Mouse (Mus musculus) cerebellum, postnatal 14 days (tissue): ENCODE measurements around the gene Gm28042.

ENCODE experiments used
- DNase-seq, 2 experiments: peaks; one replicate each; pipeline ENCODE4 v3.0.0; 2021; ENCODE audit warnings: mixed read lengths in 2 of 2

Gene Gm28042

DNA sequence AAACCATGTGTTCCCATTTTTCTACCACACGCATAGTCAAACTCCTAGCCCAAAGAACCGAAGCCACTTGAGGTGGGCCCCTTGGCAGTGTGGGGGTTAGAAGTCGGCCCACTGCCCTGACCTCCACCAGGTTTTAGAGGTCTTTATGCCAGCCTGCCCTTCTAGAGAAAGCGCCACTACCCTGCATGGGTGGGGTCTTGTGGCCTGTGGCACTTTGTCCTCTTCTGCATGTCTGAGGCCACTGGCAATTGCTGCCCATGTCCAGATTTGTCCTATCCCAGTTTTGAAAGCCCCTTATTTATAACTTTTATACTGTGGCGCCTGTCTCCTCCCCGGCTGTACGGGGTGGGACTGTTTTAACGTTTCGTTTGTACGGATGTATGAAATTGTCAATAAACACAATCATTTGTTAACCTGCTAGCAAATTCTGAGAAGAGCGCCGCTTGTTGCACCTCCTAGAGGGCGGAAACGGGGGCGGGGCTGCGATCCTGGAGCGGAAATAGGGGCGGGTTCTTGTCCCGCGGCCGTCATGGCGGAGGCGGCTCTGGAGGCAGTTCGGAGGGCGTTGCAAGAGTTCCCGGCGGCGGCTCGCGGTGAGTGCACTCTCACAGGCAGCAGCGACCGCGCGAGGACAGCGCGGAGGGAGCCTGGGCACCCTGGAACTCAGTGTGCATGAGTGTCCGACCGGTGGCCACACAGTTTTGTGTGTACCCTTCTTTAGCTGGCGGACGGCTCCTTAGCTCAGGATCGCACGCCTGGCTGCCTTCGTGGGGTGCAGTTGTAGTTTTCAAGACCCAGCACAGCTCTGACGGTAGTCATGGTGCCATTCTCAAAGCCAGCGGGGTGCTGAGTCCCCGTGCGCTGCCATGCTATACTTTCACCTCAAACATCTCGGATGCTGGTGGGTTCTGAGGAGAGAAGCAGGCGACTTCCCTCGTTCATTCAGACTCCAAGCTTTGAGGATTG, at the start of gene Gm28042, which contains the start of gene Jmjd7:
TSS of gene Gm28042 (plus strand) at position 510 of the 966 bp plus-strand sequence.
TSS of gene Jmjd7 (plus strand) at position 500 of the 966 bp plus-strand sequence.
- DNase-seq: peak; percentile 93 to 94

DNA sequence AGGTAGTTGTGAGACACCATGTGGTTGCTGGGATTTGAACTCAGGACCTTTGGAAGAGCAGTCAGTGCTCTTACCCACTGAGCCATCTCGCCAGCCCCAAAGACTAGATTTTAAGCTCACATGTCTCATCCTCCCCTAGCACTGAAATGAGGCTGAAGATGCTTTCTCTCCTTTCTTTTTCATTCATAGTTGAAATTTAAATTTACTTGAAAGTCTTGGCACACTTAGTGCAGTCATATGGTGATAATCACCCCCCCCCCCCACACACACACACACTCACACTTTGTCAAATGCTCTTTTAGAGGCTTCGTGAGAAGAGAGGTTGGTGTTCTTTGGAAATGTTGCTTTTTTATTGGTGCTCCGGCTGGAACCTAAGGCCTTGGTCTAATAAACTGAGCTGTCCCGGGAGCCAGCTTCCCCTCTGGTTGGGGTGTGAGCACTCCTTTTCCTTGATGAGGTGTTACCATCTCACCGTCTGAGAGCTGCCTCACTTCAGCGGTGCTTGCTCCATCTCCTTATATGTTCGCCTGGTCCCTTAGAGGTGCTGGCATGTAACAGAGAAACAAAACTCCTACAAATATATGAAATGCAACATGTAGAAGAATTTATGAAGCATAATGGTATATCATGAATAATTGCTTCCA, 46.8 kb upstream of the Gm28042 start:
- DNase-seq: no peak

DNA sequence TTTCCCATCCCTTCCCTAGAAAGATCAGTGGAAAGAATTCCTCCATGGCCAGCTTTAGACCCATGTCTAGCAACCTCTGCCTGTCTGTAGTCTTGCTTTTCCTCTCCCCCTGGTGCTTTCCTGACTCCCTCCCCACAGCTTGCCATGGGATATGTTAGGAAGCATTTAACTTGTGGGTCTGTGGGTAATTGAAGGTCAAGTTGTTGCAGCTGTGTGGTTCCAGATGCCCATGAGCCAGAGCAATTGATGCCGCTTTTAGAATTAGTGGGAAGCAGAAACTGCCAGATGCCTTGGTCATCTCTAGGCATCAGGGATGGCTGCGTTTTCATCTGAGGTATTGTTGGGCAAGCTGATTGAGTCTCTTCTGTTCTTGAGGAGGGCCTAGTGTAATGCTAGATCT, 45.7 kb upstream of the Gm28042 start:
- no peak for DNase-seq

DNA sequence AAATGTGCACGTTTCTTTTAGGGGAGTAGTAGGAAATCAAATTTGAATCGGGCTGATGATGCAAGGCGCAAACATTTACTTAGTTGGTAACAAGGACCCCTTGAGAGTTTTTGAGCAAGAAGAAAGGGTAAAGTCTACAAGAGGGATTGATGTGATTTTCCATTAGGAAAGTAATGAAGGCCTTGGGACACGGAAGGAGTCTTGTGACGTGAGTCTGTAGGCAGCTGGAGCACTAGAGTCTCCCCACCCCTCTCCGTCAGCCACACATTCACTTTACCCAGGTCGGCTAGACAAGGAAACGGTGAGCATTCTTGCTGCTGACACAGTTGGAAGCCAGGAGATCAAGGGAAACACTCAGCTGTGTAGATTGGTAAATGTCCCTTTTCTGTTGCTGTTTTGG, 41.4 kb upstream of the Gm28042 start:
- no peak for DNase-seq

DNA sequence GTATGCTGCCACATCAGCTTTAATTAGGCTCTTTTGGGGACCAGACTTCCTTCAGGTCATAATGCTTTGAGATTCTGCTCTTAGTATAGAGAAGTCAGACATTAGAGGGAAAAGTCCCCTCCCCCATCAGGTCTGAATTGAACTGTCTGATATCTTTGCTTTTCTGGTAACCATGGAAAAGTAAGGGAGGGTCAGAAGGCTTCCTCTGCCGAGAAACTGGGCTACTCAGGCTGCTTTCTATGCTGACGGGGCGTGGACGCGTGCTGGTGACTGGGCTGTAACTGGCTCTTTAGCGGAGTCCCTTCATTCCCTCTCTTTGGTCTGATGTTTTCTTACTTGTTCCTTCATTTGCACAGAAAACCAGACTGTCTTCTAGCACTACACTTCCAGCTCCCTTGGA, 40.9 kb upstream of the Gm28042 start:
- DNase-seq: no peak

DNA sequence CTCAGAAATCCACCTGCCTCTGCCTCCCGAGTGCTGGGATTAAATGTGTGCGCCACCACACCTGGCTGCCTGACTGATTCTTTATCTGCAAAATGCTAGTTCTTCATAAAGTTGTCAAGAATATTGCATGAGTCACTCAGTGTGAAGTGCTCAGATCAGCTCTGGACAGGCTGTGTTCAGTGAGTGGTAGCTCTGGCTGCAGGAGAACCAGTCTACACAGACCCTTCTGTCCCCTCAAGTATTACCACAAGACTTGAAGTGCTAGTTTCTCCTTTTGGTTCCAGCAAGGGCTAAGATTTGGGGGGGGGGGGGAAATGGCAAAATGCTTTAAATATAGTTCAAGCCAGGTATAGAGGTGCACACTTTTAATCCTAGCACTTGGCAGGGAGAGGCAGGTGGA, 39.9 kb upstream of the Gm28042 start:
- no peak for DNase-seq

DNA sequence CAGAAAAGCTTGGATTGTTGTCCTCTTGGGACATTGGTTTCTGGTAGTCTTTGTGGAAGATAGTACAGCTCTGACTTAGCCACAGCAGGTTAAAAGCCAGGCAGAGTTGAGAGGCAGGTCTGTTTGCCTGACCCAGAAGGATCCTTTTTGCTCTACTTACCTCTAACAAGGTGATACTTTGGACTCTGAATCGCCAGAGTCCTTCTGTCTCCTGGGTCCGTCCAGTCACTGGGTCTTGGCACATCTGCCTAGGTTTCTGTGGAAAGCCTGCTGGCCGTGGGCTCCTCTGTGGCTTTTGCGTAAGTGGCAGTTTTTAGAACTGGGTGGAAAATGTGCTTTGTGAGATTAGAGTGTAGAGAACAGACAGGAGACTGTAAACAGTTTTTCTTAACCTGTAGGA, 38.3 kb upstream of the Gm28042 start:
- DNase-seq: no peak

DNA sequence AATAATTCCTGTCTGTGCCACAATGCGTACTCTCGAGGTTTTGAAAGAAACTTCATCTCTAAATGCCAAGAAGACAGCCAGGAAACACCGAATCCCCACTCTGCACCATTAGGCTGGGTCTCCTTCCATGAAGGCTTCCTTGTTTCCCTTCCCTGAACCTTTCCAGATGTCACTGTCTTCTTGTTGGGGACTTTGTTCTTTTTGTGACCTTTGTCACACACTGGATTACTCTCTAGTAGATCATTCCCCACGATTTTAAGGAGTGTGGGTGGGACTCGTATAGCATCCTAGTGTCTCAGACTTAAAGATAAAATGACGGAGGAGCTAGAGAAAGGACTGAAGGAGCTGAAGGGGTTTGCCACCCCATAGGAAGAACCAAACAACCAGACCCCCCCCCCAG, 36.4 kb upstream of the Gm28042 start:
- no peak for DNase-seq

DNA sequence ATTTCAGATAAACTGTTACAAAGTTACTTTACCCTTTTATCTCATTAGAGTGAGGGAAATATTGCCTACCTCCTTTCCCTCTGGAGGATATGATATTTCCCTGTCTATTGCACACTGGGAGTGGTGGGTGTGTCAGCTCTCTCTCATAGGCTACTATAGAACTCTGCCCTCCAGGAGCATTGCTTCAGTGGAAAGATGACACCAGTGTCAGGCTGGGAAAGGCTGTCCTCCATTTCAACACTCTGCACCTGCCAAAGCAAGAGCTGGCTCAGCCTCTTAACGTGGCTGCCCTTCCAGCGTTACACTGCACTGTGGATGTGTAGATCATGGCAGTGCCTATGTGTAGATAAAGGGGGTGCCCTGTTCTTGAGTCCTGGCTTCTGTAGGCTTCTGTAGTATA, 34.9 kb upstream of the Gm28042 start:
- DNase-seq: no peak

DNA sequence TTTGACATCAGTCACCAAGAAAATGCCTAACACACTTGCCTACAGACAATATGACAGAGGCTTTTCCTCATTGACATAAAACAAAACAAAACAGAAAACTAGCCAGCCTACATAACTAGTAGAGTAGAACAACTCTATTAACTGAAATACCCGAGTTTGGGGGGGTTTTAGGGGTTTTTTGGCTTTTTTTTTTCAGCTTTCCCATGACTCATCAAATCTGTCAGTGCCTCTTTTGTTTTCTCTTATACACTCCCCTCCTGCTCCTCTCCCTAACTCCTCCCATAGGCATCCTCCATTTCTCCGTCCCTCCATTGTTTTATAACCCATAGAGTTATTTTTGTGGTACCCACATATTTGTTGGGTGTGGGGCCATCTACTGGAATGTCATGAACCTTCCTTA, 33.8 kb upstream of the Gm28042 start:
- DNase-seq: no peak

DNA sequence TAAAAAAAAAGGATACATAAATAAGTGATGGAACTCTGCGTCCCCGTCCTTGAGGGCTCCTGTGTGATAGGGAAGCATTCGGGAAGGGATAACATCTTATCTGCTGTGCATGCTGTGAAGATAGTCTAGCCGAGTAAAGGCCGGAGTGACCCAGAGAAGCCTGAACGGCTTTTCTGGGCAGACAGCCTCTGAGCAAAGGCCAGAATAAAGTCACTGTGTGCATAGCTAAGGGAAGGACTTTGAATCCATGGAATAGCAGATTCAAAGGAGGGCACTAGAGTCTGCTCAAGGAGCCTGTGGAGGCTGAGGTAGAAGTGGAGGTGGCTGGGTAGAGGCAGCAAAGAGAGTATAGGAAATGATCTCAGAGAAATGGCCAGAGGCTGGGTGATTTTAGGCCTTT, 32.5 kb upstream of the Gm28042 start:
- no peak for DNase-seq

DNA sequence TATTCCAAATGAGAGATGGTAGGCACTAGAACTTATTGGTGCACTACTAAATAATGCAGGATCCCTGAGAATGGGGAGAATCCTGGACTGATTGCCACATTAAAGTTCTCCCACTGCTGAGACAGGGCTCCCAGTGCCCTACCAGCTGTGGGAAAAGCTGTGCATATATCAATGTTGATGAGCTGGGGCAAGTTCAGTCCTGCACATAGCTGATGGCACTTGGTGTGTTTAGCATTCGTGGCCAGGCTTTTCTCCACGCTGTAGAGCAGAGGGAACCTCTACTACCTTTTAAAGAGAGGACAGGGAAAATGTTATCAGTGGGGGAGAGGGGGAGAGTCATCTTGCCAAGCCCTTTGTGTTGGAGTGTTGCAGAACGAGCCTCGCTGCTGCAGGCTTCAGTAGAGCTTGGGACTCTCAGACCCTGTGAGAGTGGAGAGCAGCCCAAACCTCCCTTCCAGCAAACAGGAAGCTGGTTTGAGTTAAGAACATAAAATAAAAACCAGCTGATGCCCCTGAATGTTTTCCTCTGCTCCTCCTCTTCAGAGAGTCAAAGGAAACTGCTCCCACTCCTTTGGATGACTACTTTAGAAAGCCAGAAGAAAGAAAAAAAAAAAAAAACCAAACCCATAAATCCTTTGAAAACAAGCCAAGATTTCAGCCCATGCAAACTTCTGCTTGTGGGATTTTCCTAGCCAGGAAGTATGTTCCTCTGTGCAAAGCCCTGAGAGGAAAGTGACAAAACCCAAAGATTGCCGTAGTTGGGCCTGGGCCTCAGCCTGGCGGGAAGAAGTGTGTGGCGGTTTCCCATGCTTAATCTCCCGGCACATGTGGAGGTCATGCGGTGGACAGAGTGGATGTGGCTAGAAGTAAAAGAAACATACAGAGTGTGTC, 31.7 kb upstream of the Gm28042 start:
- no peak for DNase-seq

DNA sequence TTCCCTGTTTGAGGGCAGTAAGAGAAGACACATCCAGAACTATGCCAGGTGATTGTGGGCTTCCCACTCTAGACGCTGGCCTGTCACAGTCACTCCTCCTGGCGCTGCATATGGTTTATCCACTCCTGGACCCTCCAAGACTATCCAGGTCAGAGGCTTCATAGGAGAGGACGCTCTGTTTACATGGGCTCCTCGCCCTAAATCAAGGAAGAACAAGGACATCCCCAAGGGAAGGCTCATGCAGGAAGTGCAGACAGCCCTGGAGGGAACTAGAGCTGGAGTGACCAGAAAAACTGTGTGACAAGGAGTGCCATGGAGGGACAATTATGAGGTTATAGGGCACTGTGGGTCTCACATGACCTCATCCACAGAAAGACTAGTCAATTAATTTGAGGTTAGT, 29.9 kb upstream of the Gm28042 start:
- no peak for DNase-seq

DNA sequence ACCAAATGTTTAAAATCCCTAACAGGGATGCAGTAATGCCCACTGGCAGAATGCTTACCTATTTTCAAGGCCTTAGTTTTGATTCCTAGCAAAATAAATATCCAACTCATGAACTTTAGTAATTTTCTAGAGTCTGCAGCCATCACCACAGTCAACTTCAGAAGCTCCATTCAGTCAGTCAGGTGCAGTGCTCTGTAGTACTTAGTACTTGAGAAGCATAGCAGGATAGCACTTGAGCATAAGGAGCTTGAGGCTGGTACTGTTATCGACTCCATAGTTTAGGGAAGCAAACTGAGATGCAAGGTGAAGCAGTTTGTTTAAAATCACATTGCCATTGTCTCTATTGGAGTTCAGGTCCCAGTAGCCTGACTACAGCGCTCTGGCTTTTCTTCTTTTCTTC, 27.6 kb upstream of the Gm28042 start:
- no peak for DNase-seq

DNA sequence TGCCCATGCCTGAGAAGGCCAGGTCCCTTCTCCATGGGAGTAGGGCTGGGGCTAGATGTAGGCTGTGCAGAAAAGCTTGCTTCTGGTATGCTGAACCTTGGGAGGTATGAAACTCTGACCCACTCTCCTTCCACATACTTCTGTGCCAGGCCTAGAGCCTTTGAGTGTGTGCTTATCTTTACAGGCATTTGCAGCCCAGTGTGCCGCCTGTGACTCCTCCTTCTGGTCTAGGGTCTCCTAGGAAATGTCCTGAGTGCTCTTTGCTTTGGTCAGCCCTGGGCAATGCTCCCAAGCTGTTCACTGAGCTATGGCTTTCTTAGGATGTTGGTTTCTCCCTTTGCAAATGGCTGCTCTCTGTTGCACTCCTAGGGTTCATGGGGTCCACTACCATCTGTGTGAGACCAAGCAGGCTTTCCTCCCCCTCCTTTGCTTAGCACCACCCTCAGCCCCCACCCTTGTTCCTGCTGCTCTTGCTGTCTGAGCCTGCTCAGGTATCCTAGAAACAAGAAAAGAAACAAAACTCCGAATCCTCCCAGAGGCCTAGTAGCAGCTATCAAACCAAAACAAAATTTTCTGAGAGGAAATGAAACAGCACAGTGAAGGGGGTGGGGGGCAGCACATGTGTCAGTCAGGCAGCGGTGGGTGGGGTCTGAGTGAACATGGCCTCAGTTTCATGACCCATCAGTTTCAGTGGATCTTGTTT, 26.3 kb upstream of the Gm28042 start:
- DNase-seq: no peak

DNA sequence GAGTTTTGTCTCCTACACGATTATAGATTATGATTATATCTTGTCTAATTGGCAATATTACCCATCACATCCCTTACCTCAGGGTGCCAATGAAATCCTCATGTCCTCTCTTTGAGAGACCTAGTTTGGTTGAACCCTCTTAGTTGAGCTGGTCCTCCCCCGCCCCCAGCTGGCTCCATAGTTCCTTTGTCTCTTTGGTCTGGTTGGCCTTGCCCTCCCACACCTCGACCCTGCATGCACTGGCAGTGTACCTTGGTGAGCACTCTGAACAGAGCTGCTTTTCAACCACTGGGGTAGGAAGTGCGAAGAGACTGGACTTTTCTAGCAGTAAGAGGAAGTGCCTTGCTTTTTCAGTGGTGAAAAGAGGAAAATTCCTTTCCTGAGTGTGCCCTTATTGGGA, 25.3 kb upstream of the Gm28042 start:
- no peak for DNase-seq

DNA sequence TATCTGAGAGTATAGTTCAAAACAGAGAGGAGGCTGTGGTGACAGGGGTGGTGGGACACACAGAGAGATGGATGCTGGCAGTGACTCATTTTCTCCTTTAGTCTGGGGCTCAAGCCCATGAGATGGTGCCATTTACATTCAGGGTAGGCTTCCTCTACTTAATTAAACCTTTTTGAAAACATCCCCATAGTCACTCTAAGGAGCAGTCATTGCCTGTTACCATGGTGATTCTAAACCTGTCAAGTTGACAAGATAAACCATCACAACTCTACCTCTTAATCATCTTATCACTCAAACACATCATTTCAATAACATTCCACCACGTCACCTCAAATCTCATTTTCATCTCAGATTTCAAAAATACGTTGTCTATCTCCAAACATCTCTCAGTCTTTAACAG, 23.3 kb upstream of the Gm28042 start:
- no peak for DNase-seq

DNA sequence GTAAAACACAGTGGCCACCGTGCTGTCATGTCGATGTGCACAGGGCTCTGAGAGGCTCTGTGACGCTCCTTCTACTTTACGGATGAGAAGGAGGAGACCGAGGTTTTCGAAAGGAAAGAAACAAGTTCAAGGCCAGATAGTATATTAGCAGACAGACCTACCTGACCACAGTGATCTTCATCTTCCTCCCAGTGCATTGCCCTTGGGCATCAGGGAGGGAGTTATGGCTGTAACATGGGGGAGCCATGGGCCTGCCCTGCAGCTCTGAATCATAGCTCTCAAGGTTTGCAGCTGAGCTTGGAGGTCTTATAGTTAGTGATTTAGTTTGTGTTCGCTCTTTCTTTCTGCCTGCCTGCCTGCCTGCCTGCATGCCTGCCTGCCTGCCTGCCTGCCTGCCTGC, 20.6 kb upstream of the Gm28042 start:
- no peak for DNase-seq

DNA sequence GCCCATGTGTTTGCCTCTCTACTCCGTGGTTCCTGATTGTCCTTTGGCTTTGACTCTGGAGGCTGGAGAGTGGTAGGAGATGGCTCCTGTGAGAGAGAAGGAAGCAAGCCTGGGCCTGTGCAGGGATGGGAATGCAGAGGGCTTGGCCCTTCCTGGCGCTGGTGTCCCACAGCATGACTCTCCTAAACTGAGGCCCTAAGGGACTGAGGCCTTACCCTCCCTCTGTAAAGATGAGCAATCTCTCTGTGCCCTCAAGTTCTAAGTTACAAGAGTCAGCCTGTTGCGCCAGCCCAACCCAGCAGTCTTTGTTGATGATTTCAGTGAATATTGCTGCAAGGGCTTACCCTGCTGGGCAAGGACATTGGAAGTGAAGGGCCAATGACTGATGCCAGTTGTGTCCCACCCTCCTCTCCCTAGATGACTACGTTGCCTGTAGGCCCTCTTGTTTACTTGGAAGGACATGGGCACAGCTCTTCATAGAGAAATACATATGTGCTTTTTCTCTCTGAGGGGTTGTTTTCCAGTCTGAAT, 19.5 kb upstream of the Gm28042 start:
- no peak for DNase-seq

DNA sequence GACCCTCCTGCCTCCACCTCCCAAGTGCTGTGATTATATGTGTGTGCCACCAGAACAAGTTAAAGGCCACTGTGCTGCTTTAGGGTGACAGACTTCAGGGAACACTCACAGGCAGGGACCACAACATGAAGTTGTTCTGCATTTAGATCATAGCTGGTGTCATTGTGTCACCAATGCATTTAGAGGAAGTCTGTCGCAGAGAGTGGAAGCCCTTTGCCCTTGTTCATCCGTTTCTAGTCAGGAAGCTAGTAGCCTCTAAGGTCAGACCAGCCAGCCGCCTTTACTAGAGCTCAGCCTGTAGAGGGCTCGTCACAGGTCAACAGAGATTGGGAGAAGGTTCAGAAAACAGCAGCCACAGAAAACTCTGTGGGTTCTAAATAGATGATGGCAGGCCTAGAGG, 18.6 kb upstream of the Gm28042 start:
- no peak for DNase-seq

DNA sequence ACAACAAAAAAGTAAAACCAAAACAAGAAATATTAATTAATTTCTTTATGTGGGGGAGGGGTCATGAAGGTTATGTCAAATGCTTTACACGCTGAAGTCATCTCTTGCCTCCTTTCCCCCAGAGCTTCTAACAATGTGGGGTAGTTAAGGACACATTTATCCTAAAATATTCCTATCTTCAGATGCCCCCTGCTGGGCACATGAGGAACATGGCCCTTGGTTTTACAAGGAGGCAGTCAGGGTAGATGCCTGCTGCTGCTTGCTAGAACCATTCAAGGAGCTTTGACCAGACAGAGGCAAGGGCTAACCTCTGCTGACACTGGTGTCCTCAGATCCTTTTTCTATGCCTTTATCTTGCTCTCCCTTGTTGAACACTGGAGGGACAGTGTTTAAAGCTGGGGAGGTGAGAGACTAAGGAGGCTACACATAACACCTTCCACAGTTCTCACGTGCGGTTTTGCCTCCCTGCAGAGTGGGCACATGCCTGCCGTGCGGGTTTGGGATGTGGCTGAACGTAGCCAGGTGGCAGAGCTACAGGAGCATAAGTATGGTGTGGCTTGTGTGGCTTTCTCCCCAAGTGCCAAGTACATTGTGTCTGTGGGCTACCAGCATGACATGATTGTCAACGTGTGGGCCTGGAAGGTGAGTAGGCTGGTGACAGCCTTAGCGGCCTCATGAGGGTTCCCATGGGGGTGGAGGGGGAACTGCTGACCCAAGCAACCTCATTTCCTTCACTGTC, 15.7 kb upstream of the Gm28042 start:
- peak; percentile 61 to 71 for DNase-seq

DNA sequence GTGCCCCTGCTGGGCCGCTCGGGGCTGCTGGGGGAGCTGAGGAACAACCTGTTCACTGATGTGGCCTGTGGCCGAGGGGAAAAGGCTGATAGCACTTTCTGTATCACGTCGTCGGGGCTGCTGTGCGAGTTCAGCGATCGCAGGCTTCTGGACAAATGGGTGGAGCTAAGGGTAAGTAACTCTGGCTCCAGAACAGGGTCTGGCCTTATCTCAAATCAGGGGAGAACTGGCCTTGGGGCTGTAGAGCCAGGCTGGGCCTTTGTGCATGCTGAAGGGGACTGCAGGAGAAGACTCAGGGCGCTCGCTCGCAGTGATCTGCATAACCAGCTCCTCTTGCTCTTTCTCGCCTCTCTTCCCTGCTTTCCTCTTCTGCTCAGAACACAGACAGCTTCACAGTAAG, 14.4 kb upstream of the Gm28042 start:
- DNase-seq: no peak
